Mouse (Mus musculus): ENCODE measurements around the gene Bcr. TPM values are rescaled to one million over a fixed set of nuclear protein-coding genes. Genes with fewer than 3 reads are reported as not detected.

Bcr gene
- polyA plus RNA-seq, 1 experiment from 2014 or later, result 14.0 TPM

Other genes starting within 250 kb of the Bcr start
- 26.5 and 27.9 TPM in 2 replicates for gene Gnaz, start 93.4 kb upstream of the Bcr start, polyA plus RNA-seq (2016; fragmentation: Nextera tagmentation; extraction: Ambion mirVana)
- 0.57 and 0.67 TPM in 2 replicates for gene Rsph14, start 28.0 kb upstream of the Bcr start, polyA plus RNA-seq (2016; fragmentation: Nextera tagmentation; extraction: Ambion mirVana)
- gene Rab36, start 23.5 kb upstream of the Bcr start, polyA plus RNA-seq (2016; fragmentation: Nextera tagmentation; extraction: Ambion mirVana), result 12.3 and 13.3 TPM in 2 replicates
- gene Specc1l, start 151.5 kb downstream of the Bcr start, polyA plus RNA-seq (2016; fragmentation: Nextera tagmentation; extraction: Ambion mirVana), result 51.4 and 54.6 TPM in 2 replicates